Mouse (Mus musculus) small intestine, adult 2 months (tissue): Measurements from ENCODE around the gene Gm8764.

Source experiments
- CTCF ChIP-seq: fragments of 200-500 bp; IDR thresholded peaks from 2 replicates; pipeline ENCODE4 v1.5.1; 2012; ENCODE audit warnings: low read depth, mild to moderate bottlenecking, control low read depth, inconsistent platforms, low read length, moderate library complexity, mixed read lengths; ENCODE audit not compliant: insufficient replicate concordance, insufficient read length; ENCODE audit errors: extremely low read depth
- POLR2A ChIP-seq: fragments of 200-500 bp; IDR thresholded peaks from 2 replicates; pipeline ENCODE4 v1.6.1; 2012; ENCODE audit warnings: low read depth, mild to moderate bottlenecking, control low read depth, inconsistent platforms, low read length, moderate library complexity

DNA sequence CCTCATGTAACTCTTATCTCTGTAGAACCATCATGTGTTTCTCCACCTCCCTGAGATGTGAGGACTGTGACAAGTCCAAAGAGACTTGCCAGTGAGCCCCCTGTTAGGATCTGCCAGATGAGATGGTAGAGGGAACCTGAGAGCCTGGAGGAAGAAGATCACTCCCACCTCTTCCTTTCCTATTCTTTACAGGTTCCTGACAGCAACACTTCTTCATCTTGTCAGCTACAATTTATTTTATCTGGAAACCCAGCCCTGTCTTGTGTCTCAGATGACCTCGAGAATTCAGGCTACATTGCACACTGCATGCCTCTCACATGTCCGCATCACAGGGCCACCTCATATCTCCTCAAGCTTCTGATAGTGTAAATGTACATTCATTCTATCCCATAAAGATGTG is 41.5 kb upstream of the Gm8764 start:
- no peak for TF ChIP-seq CTCF
- TF ChIP-seq POLR2A, result no peak
